Mouse (Mus musculus) frontal cortex, postnatal 14 days (tissue): ENCODE measurements at regions not wholly inside any gene's neighbourhood (a gene's known extent, or its start where the extent isn't known, plus 50 kb on each side); places are given as distances from the start of the nearest gene placed in this dataset.

Source experiments
- DNase-seq, 2 experiments: peaks; one replicate each; pipeline ENCODE4 v3.0.0; 2022; ENCODE audit warnings: low spot score in 2 of 2

- DNase-seq = no peak
These were observed 353.3 kb downstream of the Ankrd50 start for GRCm38 (mm10) chr3:38131176-38131886.

GRCm38 (mm10) chr3:38130088-38130487 lies 354.6 kb downstream of the Ankrd50 start:
- DNase-seq = no peak

- no peak for DNase-seq
These were observed 355.5 kb downstream of the Ankrd50 start for GRCm38 (mm10) chr3:38129167-38129500.

- no peak for DNase-seq
These were observed 356.0 kb downstream of the Ankrd50 start for GRCm38 (mm10) chr3:38128486-38129166.

- DNase-seq = no peak
These were observed 368.4 kb downstream of the Ankrd50 start for GRCm38 (mm10) chr3:38116071-38116787.

- no peak for DNase-seq
These were observed 372.1 kb downstream of the Ankrd50 start for GRCm38 (mm10) chr3:38112568-38112967.

GRCm38 (mm10) chr3:38105022-38105857 lies 379.4 kb downstream of the Ankrd50 start:
- DNase-seq = no peak

- DNase-seq = no peak
These were observed 380.1 kb upstream of the Gm5148 start for GRCm38 (mm10) chr3:38104418-38104817.

- DNase-seq = no peak
These were observed 378.7 kb upstream of the Gm5148 start for GRCm38 (mm10) chr3:38102985-38103384.

GRCm38 (mm10) chr3:38102181-38102580 lies 377.9 kb upstream of the Gm5148 start:
- DNase-seq = no peak

- DNase-seq = peak; percentile 15 to 35
These were observed 370.2 kb upstream of the Gm5148 start for GRCm38 (mm10) chr3:38094370-38094979.

GRCm38 (mm10) chr3:38084548-38084947 lies 360.3 kb upstream of the Gm5148 start:
- no peak for DNase-seq

- no peak for DNase-seq
These were observed 358.1 kb upstream of the Gm5148 start for GRCm38 (mm10) chr3:38082386-38082785.

GRCm38 (mm10) chr3:38076835-38077234 lies 352.5 kb upstream of the Gm5148 start:
- no peak for DNase-seq

GRCm38 (mm10) chr3:38073946-38074345 lies 349.7 kb upstream of the Gm5148 start:
- DNase-seq = no peak

GRCm38 (mm10) chr3:38055627-38056026 lies 331.3 kb upstream of the Gm5148 start:
- DNase-seq = no peak

- no peak for DNase-seq
These were observed 328.7 kb upstream of the Gm5148 start for GRCm38 (mm10) chr3:38052941-38053340.

- no peak for DNase-seq
These were observed 327.5 kb upstream of the Gm5148 start for GRCm38 (mm10) chr3:38051748-38052147.

- DNase-seq = no peak
These were observed 326.6 kb upstream of the Gm5148 start for GRCm38 (mm10) chr3:38050856-38051255.

- DNase-seq = no peak
These were observed 326.1 kb upstream of the Gm5148 start for GRCm38 (mm10) chr3:38050366-38050765.

GRCm38 (mm10) chr3:38049290-38049689 lies 325.0 kb upstream of the Gm5148 start:
- no peak for DNase-seq
